Mouse (Mus musculus) T-cell, adult 2 months (primary cell): Measurements from ENCODE around the gene Ptgdr.
"Not testable (repeated sequence)": the region's sequence is repeated elsewhere in the genome, so short reads cannot be mapped to it uniquely, and the experiment has no call there.

Experiments used
- DNase-seq: peaks from one replicate; pipeline ENCODE4 v3.0.0; 2022; ENCODE audit warnings: low spot score

Ptgdr gene

DNA sequence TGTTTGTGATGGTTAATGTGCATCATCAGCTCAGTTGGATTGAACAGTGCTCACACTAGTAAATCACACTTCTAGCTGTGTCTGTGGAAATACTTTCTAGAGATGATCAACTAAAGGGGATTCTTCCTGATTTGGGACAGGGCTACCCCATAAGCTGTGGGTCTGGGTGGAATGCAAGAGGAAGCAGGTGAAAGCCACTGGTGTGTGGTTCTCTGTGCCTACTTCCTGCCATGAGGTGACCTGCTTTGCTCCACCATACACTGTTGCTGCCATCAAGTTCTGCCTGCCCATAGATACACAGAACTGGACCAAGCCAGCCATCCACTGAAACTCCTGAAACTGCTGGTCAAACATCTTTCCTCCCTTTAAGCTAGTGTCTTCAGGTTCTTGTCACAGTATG, 46.0 kb downstream of the Ptgdr start:
- DNase-seq = not testable (repeated sequence)
